Mouse (Mus musculus): ENCODE results near the gene Slc17a8.

- TF ChIP-seq ELF1 (IDR thresholded peaks at IDR 0.05; ENCODE audit: low read depth, low read length) (no peak), EP300 (IDR thresholded peaks at IDR 0.05; ENCODE audit: low read depth in 1 of 2, low read length in 2 of 2) (no peak), POLR2AphosphoS5 (IDR thresholded peaks at IDR 0.05; ENCODE audit: borderline replicate concordance, low read depth, low read length) (no peak), HCFC1 (IDR thresholded peaks at IDR 0.05; ENCODE audit: low read depth, low read length) (no peak), NELFE (IDR thresholded peaks at IDR 0.05; ENCODE audit: low read depth, low read length) (no peak)
These were observed 44.1 kb upstream of the Slc17a8 start for GRCm38 (mm10) chr10:89664977-89665645.
